Mouse (Mus musculus): ENCODE data around the gene Prickle1. TPM values are rescaled to one million over a fixed set of nuclear protein-coding genes. Genes with fewer than 3 reads are reported as not detected.

Gene Prickle1
- polyA plus RNA-seq, 1 experiment: 7.4 TPM

GRCm38 (mm10) chr15:93581736-93582135 is 14.0 kb downstream of the Prickle1 start:
- no peaks in the 10 kb centered on the region for H3K27me3 ChIP-seq (ENCODE audit: control insufficient read depth, insufficient read depth, insufficient read length)
- no peaks in the 10 kb centered on the region for H3K79me2 ChIP-seq (ENCODE audit: control insufficient read depth, insufficient read depth)
- no peak overlapping the region for H3K4me3 ChIP-seq (ENCODE audit: insufficient read depth, poor library complexity, severe bottlenecking)
- no peak overlapping the region for H3ac ChIP-seq (ENCODE audit: control insufficient read depth, insufficient read length, low read depth)
- no peaks in the 10 kb centered on the region for H3K36me3 ChIP-seq (ENCODE audit: control insufficient read depth, insufficient read depth)
- TF ChIP-seq MAX (IDR thresholded peaks at IDR 0.05) (no peak), USF1 (IDR thresholded peaks at IDR 0.05; ENCODE audit: low read depth) (no peak), CEBPB (IDR thresholded peaks at IDR 0.05; ENCODE audit: low read depth) (no peak), CTCF (IDR thresholded peaks at IDR 0.05; ENCODE audit: control insufficient read depth, insufficient read depth, insufficient read length) (no peak), FOSL1 (IDR thresholded peaks at IDR 0.05; ENCODE audit: insufficient read depth, low read length, poor library complexity, severe bottlenecking) (no peak), MYOG (IDR thresholded peaks at IDR 0.05; ENCODE audit: control insufficient read depth, extremely low read depth, insufficient read length) (no peak), MYOD1 (IDR thresholded peaks at IDR 0.05; ENCODE audit: control insufficient read depth, insufficient read length, low read depth) (no peak)
- H3K79me3 ChIP-seq (ENCODE audit: low read depth): no peaks in the 10 kb centered on the region

GRCm38 (mm10) chr15:93579899-93580298 is 15.8 kb downstream of the Prickle1 start:
- Histone ChIP-seq H3K79me3 (ENCODE audit: low read depth) (no peaks in the 10 kb centered on the region), H3K4me3 (ENCODE audit: insufficient read depth, poor library complexity, severe bottlenecking) (no peak overlapping the region), H3ac (ENCODE audit: control insufficient read depth, insufficient read length, low read depth) (no peak overlapping the region), H3K27me3 (ENCODE audit: control insufficient read depth, insufficient read depth, insufficient read length) (no peaks in the 10 kb centered on the region), H3K36me3 (ENCODE audit: control insufficient read depth, insufficient read depth) (no peaks in the 10 kb centered on the region), H3K79me2 (ENCODE audit: control insufficient read depth, insufficient read depth) (no peaks in the 10 kb centered on the region)
- TF ChIP-seq MAX (IDR thresholded peaks at IDR 0.05): no peak
- TF ChIP-seq CTCF (IDR thresholded peaks at IDR 0.05; ENCODE audit: control insufficient read depth, insufficient read depth, insufficient read length): no peak
- no peak for TF ChIP-seq USF1 (IDR thresholded peaks at IDR 0.05; ENCODE audit: low read depth)
- no peak for TF ChIP-seq FOSL1 (IDR thresholded peaks at IDR 0.05; ENCODE audit: insufficient read depth, low read length, poor library complexity, severe bottlenecking)

- Histone ChIP-seq H3ac (ENCODE audit: control insufficient read depth, insufficient read length, low read depth) (no peak overlapping the region), H3K27me3 (ENCODE audit: control insufficient read depth, insufficient read depth, insufficient read length) (no peaks in the 10 kb centered on the region), H3K79me3 (ENCODE audit: low read depth) (no peaks in the 10 kb centered on the region), H3K4me3 (ENCODE audit: insufficient read depth, poor library complexity, severe bottlenecking) (no peak overlapping the region), H3K36me3 (ENCODE audit: control insufficient read depth, insufficient read depth) (no peaks in the 10 kb centered on the region), H3K79me2 (ENCODE audit: control insufficient read depth, insufficient read depth) (no peaks in the 10 kb centered on the region)
- TF ChIP-seq CEBPB (IDR thresholded peaks at IDR 0.05; ENCODE audit: low read depth) (no peak), FOSL1 (IDR thresholded peaks at IDR 0.05; ENCODE audit: insufficient read depth, low read length, poor library complexity, severe bottlenecking) (no peak), MYOD1 (IDR thresholded peaks at IDR 0.05; ENCODE audit: control insufficient read depth, insufficient read length, low read depth) (no peak), USF1 (IDR thresholded peaks at IDR 0.05; ENCODE audit: low read depth) (no peak), MAX (IDR thresholded peaks at IDR 0.05) (no peak), CTCF (IDR thresholded peaks at IDR 0.05; ENCODE audit: control insufficient read depth, insufficient read depth, insufficient read length) (no peak), MYOG (IDR thresholded peaks at IDR 0.05; ENCODE audit: control insufficient read depth, extremely low read depth, insufficient read length) (no peak)
Measured at GRCm38 (mm10) chr15:93579100-93579499, 16.6 kb downstream of the Prickle1 start.

- TF ChIP-seq MAX (IDR thresholded peaks at IDR 0.05) (no peak), FOSL1 (IDR thresholded peaks at IDR 0.05; ENCODE audit: insufficient read depth, low read length, poor library complexity, severe bottlenecking) (no peak), CEBPB (IDR thresholded peaks at IDR 0.05; ENCODE audit: low read depth) (no peak), MYOD1 (IDR thresholded peaks at IDR 0.05; ENCODE audit: control insufficient read depth, insufficient read length, low read depth) (no peak), USF1 (IDR thresholded peaks at IDR 0.05; ENCODE audit: low read depth) (no peak), MYOG (IDR thresholded peaks at IDR 0.05; ENCODE audit: control insufficient read depth, extremely low read depth, insufficient read length) (no peak), CTCF (IDR thresholded peaks at IDR 0.05; ENCODE audit: control insufficient read depth, insufficient read depth, insufficient read length) (no peak)
- Histone ChIP-seq H3ac (ENCODE audit: control insufficient read depth, insufficient read length, low read depth) (no peak overlapping the region), H3K79me2 (ENCODE audit: control insufficient read depth, insufficient read depth) (no peaks in the 10 kb centered on the region), H3K79me3 (ENCODE audit: low read depth) (no peaks in the 10 kb centered on the region), H3K36me3 (ENCODE audit: control insufficient read depth, insufficient read depth) (no peaks in the 10 kb centered on the region), H3K4me3 (ENCODE audit: insufficient read depth, poor library complexity, severe bottlenecking) (no peak overlapping the region), H3K27me3 (ENCODE audit: control insufficient read depth, insufficient read depth, insufficient read length) (no peaks in the 10 kb centered on the region)
Measured at GRCm38 (mm10) chr15:93576361-93576760, 19.3 kb downstream of the Prickle1 start.

GRCm38 (mm10) chr15:93575884-93576283 is 19.8 kb downstream of the Prickle1 start:
- no peak overlapping the region for H3ac ChIP-seq (ENCODE audit: control insufficient read depth, insufficient read length, low read depth)
- H3K36me3 ChIP-seq (ENCODE audit: control insufficient read depth, insufficient read depth): no peaks in the 10 kb centered on the region
- no peaks in the 10 kb centered on the region for H3K79me2 ChIP-seq (ENCODE audit: control insufficient read depth, insufficient read depth)
- H3K27me3 ChIP-seq (ENCODE audit: control insufficient read depth, insufficient read depth, insufficient read length): no peaks in the 10 kb centered on the region
- TF ChIP-seq CTCF (IDR thresholded peaks at IDR 0.05; ENCODE audit: control insufficient read depth, insufficient read depth, insufficient read length) (peak; percentile 44), MAX (IDR thresholded peaks at IDR 0.05) (no peak)
- no peaks in the 10 kb centered on the region for H3K79me3 ChIP-seq (ENCODE audit: low read depth)
- no peak overlapping the region for H3K4me3 ChIP-seq (ENCODE audit: insufficient read depth, poor library complexity, severe bottlenecking)

- Histone ChIP-seq H3K27me3 (ENCODE audit: control insufficient read depth, insufficient read depth, insufficient read length) (no peaks in the 10 kb centered on the region), H3K79me2 (ENCODE audit: control insufficient read depth, insufficient read depth) (no peaks in the 10 kb centered on the region), H3K79me3 (ENCODE audit: low read depth) (no peaks in the 10 kb centered on the region), H3K36me3 (ENCODE audit: control insufficient read depth, insufficient read depth) (no peaks in the 10 kb centered on the region), H3ac (ENCODE audit: control insufficient read depth, insufficient read length, low read depth) (no peak overlapping the region), H3K4me3 (ENCODE audit: insufficient read depth, poor library complexity, severe bottlenecking) (no peak overlapping the region)
- no peak for TF ChIP-seq CEBPB (IDR thresholded peaks at IDR 0.05; ENCODE audit: low read depth)
- TF ChIP-seq CTCF (IDR thresholded peaks at IDR 0.05; ENCODE audit: control insufficient read depth, insufficient read depth, insufficient read length): no peak
- no peak for TF ChIP-seq MYOD1 (IDR thresholded peaks at IDR 0.05; ENCODE audit: control insufficient read depth, insufficient read length, low read depth)
- no peak for TF ChIP-seq USF1 (IDR thresholded peaks at IDR 0.05; ENCODE audit: low read depth)
- TF ChIP-seq MYOG (IDR thresholded peaks at IDR 0.05; ENCODE audit: control insufficient read depth, extremely low read depth, insufficient read length): no peak
- no peak for TF ChIP-seq FOSL1 (IDR thresholded peaks at IDR 0.05; ENCODE audit: insufficient read depth, low read length, poor library complexity, severe bottlenecking)
Measured at GRCm38 (mm10) chr15:93572889-93573288, 22.8 kb downstream of the Prickle1 start.
